Mouse (Mus musculus) bone marrow, adult 2 months (tissue): Measurements from ENCODE around the gene Vasp. TPM values are rescaled to one million over a fixed set of nuclear protein-coding genes. Genes with fewer than 3 reads are reported as not detected.

Source experiments
- H3K27ac ChIP-seq: fragments of 200-500 bp; 2 replicates; pipeline ENCODE4 v1.5.1; 2012; ENCODE audit warnings: low read depth, mild to moderate bottlenecking, control low read depth, inconsistent platforms, low read length; ENCODE audit not compliant: control insufficient read depth, poor library complexity, insufficient read depth
- H3K4me1 ChIP-seq: fragments of 200-500 bp; 2 replicates; pipeline ENCODE4 v1.6.1; 2011; ENCODE audit warnings: low read length; ENCODE audit not compliant: control insufficient read depth, insufficient read depth
- H3K4me3 ChIP-seq: fragments of 200-500 bp; replicated peaks from 2 replicates; pipeline ENCODE3; 2011; ENCODE audit warnings: mild to moderate bottlenecking, low read depth, low read length, control low read depth; ENCODE audit not compliant: control insufficient read depth
- CTCF ChIP-seq: fragments of 200-500 bp; IDR thresholded peaks from 2 replicates; pipeline ENCODE4 v1.5.1; 2011; ENCODE audit warnings: low read length, control low read depth; ENCODE audit not compliant: control insufficient read depth, insufficient read depth
- POLR2A ChIP-seq: fragments of 200-500 bp; IDR thresholded peaks from 2 replicates; pipeline ENCODE4 v1.6.1; 2011; ENCODE audit warnings: low read depth, mild to moderate bottlenecking, control low read depth, low read length, borderline replicate concordance; ENCODE audit not compliant: control insufficient read depth
- WGBS: fragments of 180-500 bp; shearing (Covaris S2); methylation state at CpG from one replicate; pipeline ENCODE4 v1.1.7; 2018; 5-methylcytosine and 5-hydroxymethylcytosine counted together
- polyA plus RNA-seq: library from polyadenylated mRNA; stranded (reverse); fragments of >200 nt; gene quantifications from 2 replicates; pipeline ENCODE4 v1.2.4, GENCODE M21; 2011; ENCODE audit warnings: low replicate concordance; ENCODE audit not compliant: missing spikeins, insufficient read depth, insufficient read length

Gene Vasp
- polyA plus RNA-seq, 1 experiment = 135 TPM

DNA sequence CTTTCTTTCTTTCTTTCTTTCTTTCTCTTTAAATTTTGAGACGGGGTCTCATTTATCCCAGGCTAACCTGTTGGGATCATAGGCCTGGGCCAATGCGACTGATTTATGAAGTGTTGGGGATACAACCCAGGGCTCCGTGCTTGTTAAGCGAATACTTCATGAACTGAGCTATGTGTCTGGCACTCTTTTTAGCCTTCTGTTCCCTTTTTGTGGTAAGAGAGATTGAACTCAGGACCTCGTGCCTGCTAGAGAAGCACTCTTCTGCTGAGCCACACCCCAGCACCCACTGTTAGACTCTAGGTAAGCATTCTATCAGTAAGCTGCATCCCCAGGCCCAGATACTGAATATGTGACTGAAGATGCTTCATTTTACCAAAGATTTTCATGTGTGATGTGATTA is 54.1 kb downstream of the Vasp start:
- no peak overlapping the region for H3K4me3 ChIP-seq
- no peaks in the 10 kb centered on the region; the same call in 1 of the 2 replicates for H3K4me1 ChIP-seq
- TF ChIP-seq CTCF = no peak
- no peak for TF ChIP-seq POLR2A
- WGBS = 13% methylated on average over 5 of the region's 5 CpGs
- H3K27ac ChIP-seq = no peak overlapping the region

GRCm38 (mm10) chr7:19214940-19215339 is 56.7 kb downstream of the Vasp start:
- TF ChIP-seq POLR2A (no peak), CTCF (no peak)
- H3K4me1 ChIP-seq = no peaks in the 10 kb centered on the region; the same call in 1 of the 2 replicates
- WGBS = 3% methylated on average over 9 of the region's 9 CpGs
- H3K27ac ChIP-seq = no peak overlapping the region
- no peak overlapping the region for H3K4me3 ChIP-seq

- WGBS = 8% methylated on average over 7 of the region's 7 CpGs
- no peaks in the 10 kb centered on the region; the same call in 1 of the 2 replicates for H3K4me1 ChIP-seq
- no peak for TF ChIP-seq POLR2A
- TF ChIP-seq CTCF = no peak
- H3K4me3 ChIP-seq = no peak overlapping the region
- no peak overlapping the region for H3K27ac ChIP-seq
Observed at GRCm38 (mm10) chr7:19214369-19214768, 57.2 kb downstream of the Vasp start.

GRCm38 (mm10) chr7:19213385-19213784 is 58.2 kb downstream of the Vasp start:
- TF ChIP-seq CTCF (no peak), POLR2A (no peak)
- H3K4me3 ChIP-seq = no peak overlapping the region
- H3K27ac ChIP-seq = no peak overlapping the region
- 77% methylated on average over 2 of the region's 2 CpGs for WGBS
- no peaks in the 10 kb centered on the region; the same call in 1 of the 2 replicates for H3K4me1 ChIP-seq

- 8% methylated on average over 28 of the region's 30 CpGs for WGBS
- Histone ChIP-seq H3K4me1 (no peaks in the 10 kb centered on the region; the same call in 1 of the 2 replicates), H3K27ac (no peak within 1 kb of the TSS), H3K4me3 (no peak within 1 kb of the TSS)
- TF ChIP-seq CTCF = no peak
- no peak for TF ChIP-seq POLR2A
Observed at GRCm38 (mm10) chr7:19211996-19212755, 59.4 kb downstream of the Vasp start, which contains the start of gene Gpr4. TSS of gene Gpr4 (plus strand) at chr7:19212538.

DNA sequence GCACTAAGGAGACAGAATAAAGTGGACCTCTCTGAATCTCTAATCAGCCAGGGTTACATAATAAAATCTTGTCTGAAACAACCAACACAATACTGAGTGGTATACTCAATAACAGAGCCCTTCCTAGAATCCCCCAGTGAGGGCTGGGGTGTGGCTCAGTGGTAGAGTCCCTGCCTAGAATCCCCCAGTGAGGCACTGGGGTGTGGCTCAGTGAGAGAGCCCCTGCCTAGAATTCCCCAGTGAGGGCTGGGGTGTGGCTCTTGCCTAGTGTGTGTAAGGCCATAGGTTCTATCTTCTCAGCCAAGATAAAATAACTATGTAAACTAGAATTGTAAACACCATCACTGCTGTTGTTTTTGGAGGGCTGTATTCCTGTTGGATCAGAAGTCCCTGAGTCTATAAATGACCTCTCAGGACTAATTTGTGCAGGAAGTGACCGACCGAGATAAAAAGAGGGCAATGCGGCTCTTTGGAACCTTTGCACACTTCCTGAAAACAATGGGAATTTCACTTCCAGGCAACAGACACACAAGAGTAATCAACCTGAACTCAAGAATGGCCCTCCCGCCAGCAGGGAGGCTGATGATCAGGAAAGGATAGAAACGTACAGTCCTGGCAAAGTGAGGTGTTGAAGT is 60.5 kb downstream of the Vasp start:
- no peak for TF ChIP-seq POLR2A
- no peak for TF ChIP-seq CTCF
- no peak overlapping the region for H3K27ac ChIP-seq
- no peak overlapping the region for H3K4me3 ChIP-seq
- 72% methylated on average over 5 of the region's 5 CpGs for WGBS
- H3K4me1 ChIP-seq = no peaks in the 10 kb centered on the region; the same call in 1 of the 2 replicates

GRCm38 (mm10) chr7:19210010-19210409 is 61.6 kb downstream of the Vasp start:
- Histone ChIP-seq H3K4me3 (no peak overlapping the region), H3K4me1 (no peaks in the 10 kb centered on the region; the same call in 1 of the 2 replicates), H3K27ac (no peak overlapping the region)
- TF ChIP-seq CTCF (peak; percentile 31; the same call in 1 of the 2 replicates), POLR2A (no peak)
- 84% methylated on average over 5 of the region's 5 CpGs for WGBS

DNA sequence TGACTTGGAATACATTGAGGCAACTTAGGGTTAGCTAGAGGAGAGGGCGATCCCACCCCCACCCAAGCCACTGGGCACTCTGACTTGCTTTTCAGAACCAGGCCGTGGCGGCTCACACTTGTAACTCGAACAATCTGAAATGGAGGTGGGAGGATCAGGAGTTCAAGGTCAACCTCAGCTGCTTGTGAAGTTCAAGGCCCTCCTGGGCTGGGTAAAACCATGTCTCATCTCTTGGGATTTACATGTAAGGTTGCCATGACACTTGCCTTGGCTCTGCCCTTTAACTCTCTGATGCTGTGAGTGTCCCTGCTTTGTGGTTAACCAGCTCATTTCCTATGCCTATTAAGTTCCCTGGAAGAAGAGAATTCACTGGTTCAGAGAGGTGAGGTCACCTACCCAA is 62.1 kb downstream of the Vasp start:
- no peaks in the 10 kb centered on the region; the same call in 1 of the 2 replicates for H3K4me1 ChIP-seq
- WGBS = 80% methylated on average over 4 of the region's 4 CpGs
- H3K27ac ChIP-seq = no peak overlapping the region
- H3K4me3 ChIP-seq = no peak overlapping the region
- TF ChIP-seq CTCF = no peak
- TF ChIP-seq POLR2A = no peak
